Mouse (Mus musculus) olfactory bulb, adult 2 months (tissue): Measurements from ENCODE around the gene Fyn. TPM values are rescaled to one million over a fixed set of nuclear protein-coding genes. Genes with fewer than 3 reads are reported as not detected.

Experiments used
- H3K27ac ChIP-seq: fragments of 200-500 bp; 2 replicates; pipeline ENCODE4 v1.5.1; 2012; ENCODE audit warnings: low read depth, low read length; ENCODE audit not compliant: insufficient read depth
- H3K4me1 ChIP-seq: fragments of 200-500 bp; 2 replicates; pipeline ENCODE4 v1.6.1; 2012; ENCODE audit warnings: low read length; ENCODE audit not compliant: control insufficient read depth, insufficient read depth
- H3K4me3 ChIP-seq: fragments of 200-500 bp; 2 replicates; pipeline ENCODE4 v1.5.1; 2012; ENCODE audit warnings: mild to moderate bottlenecking, low read depth, low read length, moderate library complexity; ENCODE audit not compliant: insufficient read depth
- CTCF ChIP-seq: fragments of 200-500 bp; IDR thresholded peaks from 2 replicates; pipeline ENCODE4 v1.5.1; 2012; ENCODE audit warnings: low read depth, mild to moderate bottlenecking, low read length, moderate library complexity; ENCODE audit not compliant: insufficient read depth
- POLR2A ChIP-seq: fragments of 200-500 bp; IDR thresholded peaks from 2 replicates; pipeline ENCODE4 v1.6.1; 2012; ENCODE audit warnings: mild to moderate bottlenecking, low read depth, low read length, moderate library complexity; ENCODE audit not compliant: insufficient read depth
- WGBS: fragments of 180-500 bp; shearing (Covaris S2); methylation state at CpG from one replicate; pipeline ENCODE4 v1.1.7; 2018; 5-methylcytosine and 5-hydroxymethylcytosine counted together
- polyA plus RNA-seq: library from polyadenylated mRNA; stranded (reverse); fragments of >200 nt; gene quantifications from 2 replicates; pipeline ENCODE4 v1.2.4, GENCODE M21; 2012; ENCODE audit warnings: low replicate concordance; ENCODE audit not compliant: missing spikeins, insufficient read depth, insufficient read length

Gene Fyn
- polyA plus RNA-seq, 1 experiment = 322 TPM

DNA sequence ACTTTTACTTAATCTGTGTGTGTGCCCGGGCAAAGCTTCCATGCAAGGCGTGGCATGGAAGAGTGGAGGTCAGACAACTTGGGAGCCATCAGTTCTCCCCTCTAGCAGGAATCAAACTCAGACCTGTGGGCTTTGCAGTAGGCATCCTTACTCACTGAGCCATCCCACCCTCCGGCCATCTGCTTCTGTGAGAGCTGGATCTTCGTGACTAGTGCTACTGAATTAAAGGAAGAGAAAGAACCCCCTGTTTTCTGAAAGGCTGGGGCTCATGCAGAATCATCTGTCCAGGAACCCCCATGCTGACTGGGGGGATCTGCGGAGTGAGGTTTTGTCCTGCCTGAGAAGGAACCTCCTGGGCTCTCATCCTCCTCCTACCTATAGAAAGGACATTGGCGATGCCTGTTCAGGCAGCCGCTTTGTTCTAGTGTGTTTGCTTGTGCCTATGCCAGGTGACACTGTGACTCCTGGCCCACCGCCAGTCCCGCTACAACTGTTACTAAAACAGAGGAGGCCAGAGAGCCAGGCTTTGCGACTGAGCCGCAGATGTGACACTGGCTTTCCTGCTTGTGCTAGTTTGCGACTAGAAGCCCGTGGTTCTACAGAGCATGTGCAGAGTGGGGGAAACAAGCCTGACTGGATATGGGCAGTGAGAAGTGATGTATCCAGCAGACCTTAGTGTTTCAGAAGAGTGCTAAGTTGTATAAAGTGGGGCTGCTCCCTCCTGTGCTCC lies 133.5 kb downstream of the Fyn start:
- 29% methylated on average over 13 of the region's 13 CpGs for WGBS
- Histone ChIP-seq H3K27ac (peak overlapping the region; percentile 70), H3K4me1 (peaks cover 61% of the 10 kb centered on the region), H3K4me3 (no peak overlapping the region)
- TF ChIP-seq POLR2A (no peak), CTCF (no peak)

DNA sequence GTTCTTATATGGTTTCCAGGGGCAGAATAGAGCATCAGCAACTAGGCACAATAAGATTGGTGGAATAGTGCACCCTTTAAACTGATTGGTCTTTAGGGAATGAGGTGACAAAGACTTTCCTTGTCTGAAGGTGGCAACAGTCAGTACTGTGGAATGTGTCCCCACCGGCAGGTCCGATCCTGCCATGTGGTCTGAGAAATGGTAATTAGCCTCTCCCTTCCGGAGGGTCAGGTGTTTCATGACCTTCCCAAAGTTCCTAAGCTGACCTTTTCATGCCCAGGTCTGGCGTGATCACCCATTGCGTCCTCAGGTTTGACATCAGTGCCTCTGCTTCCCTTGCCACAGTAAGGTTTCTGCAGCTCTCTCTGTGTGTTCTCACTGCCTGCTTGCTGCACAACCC lies 134.7 kb downstream of the Fyn start:
- 70% methylated on average over 5 of the region's 5 CpGs for WGBS
- no peak for TF ChIP-seq POLR2A
- no peak for TF ChIP-seq CTCF
- H3K4me1 ChIP-seq = peaks cover 63% of the 10 kb centered on the region
- no peak overlapping the region for H3K4me3 ChIP-seq
- H3K27ac ChIP-seq = peak overlapping the region; percentile 76

DNA sequence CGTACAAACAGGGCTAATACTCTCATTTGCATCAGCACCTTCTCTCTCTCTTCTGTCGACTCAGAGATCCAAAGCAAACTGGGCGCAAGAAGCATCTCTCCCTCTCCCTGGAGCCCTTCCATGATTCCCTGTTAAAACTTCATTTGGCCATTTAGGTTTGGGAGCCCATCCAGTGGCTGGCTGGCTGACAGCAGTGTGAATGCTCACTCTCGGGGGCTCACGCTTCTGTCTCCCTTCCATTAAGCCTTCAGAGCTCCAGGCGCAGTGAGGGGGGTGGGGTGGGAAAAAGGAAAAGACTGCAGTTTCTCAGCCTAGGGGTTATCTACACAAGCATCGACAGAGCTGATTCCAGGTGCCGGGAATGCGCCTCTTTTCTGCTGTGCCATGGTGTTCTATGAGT lies 136.4 kb downstream of the Fyn start:
- WGBS = 13% methylated on average over 9 of the region's 9 CpGs
- no peak overlapping the region for H3K4me3 ChIP-seq
- TF ChIP-seq POLR2A = no peak
- TF ChIP-seq CTCF = no peak
- peaks cover 56% of the 10 kb centered on the region for H3K4me1 ChIP-seq
- H3K27ac ChIP-seq = peak overlapping the region; percentile 98

DNA sequence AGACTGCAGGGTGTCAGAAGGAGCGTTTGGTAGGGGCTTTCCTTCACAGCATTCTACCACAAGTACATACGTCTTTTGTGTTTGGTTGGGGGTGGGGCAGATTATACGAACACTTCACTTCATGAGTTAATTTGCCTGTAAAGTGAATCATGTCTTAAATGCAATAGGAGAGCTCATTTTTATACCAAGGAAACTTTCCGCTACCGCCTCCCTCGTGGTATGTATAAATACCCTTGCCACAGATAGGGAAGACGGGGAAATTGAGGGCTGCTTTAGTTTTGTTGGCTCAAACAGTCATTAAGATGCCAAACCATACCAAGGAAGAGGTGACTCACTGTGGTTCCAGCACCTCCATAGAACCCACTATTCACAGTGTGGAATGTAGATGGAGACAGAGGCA lies 137.0 kb downstream of the Fyn start:
- Histone ChIP-seq H3K27ac (peak overlapping the region; percentile 98), H3K4me3 (no peak overlapping the region), H3K4me1 (peaks cover 56% of the 10 kb centered on the region)
- TF ChIP-seq POLR2A = no peak
- no peak for TF ChIP-seq CTCF
- WGBS = 16% methylated on average over 7 of the region's 7 CpGs

DNA sequence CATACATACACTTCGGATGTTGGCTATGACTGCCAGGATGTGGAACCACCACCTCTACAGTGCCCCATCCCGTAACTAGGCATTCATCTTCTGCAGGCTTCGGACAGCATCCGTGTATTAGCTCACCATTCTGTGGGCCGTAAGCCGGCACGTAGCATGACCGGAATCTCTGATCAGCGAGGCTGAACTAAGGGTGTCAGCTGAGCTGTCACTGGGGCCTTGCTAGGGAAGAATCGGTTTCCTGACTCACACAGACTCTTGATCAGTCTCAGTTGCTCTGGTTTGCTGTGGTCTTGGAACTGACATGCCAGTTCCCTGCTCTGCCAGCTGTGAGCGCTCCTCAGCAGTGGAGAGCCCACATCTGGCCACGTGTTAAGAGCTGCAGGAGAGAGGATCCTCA lies 137.7 kb downstream of the Fyn start:
- H3K4me3 ChIP-seq = no peak overlapping the region
- WGBS = 26% methylated on average over 12 of the region's 12 CpGs
- peaks cover 57% of the 10 kb centered on the region for H3K4me1 ChIP-seq
- TF ChIP-seq CTCF (no peak), POLR2A (no peak)
- H3K27ac ChIP-seq = peak overlapping the region; percentile 92

DNA sequence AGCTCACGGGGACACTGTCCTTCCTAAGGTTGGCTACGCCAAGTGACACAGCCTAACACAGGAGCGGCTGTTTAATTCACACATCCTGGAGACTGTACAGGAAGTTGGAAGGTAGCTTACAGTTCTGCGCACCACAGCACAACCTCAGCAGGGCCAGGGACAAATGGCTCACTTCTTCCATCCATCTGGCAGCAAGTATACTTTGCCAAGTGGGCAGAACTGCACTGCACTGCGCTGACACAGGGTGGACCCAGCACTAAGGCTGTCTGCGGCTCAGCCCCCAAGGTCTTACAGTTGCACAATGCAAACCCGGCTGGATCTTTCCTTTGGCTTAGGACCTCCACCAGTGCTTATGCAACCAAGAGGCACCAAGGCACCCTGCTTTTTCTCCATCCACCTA lies 138.2 kb downstream of the Fyn start:
- peak overlapping the region; percentile 92 for H3K27ac ChIP-seq
- WGBS = 43% methylated on average over 7 of the region's 7 CpGs
- H3K4me1 ChIP-seq = peaks cover 57% of the 10 kb centered on the region
- TF ChIP-seq CTCF (no peak), POLR2A (no peak)
- no peak overlapping the region for H3K4me3 ChIP-seq

DNA sequence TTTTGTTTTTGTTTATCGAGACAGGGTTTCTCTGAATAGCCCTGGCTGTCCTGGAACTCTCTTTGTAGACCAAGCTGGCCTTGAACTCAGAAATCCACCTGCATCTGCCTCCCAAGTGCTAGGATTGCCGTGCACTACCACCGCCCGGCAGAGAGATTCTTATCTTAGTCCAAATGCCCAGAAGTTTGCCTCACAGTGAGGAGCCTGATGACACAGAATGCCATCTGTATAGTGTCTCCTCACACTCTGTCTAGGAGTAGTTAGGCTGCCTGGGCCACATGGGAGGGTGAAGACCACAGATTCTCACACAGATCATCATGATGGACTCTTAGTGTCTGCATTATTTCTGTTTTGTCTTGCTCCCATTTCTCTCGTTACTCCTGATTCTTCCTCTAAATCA lies 140.1 kb downstream of the Fyn start:
- TF ChIP-seq POLR2A (no peak), CTCF (no peak)
- Histone ChIP-seq H3K4me1 (peaks cover 51% of the 10 kb centered on the region), H3K27ac (no peak overlapping the region), H3K4me3 (no peak overlapping the region)
- 65% methylated on average over 5 of the region's 5 CpGs for WGBS

DNA sequence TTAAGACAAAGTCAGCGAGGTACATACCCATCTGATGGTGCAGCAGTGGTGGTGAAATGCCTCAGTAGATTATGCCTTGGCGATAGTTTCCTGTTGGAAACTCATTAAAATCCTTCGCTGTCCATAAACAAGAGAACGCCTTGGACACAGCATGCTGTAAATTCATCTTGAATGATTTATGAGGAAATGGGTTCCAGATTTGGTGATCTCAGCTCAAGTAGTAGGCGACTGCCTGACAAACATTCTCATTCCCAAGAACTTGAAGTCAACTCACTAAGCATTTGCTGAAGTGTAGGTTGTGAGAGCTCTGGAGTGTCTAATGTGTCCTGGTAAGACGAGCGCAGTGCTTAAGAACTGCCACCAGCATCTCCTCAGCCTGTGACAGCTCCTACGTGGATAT lies 141.3 kb downstream of the Fyn start:
- no peak overlapping the region for H3K4me3 ChIP-seq
- WGBS = 74% methylated on average over 8 of the region's 8 CpGs
- H3K27ac ChIP-seq = no peak overlapping the region
- TF ChIP-seq POLR2A = no peak
- TF ChIP-seq CTCF = no peak
- peaks cover 52% of the 10 kb centered on the region for H3K4me1 ChIP-seq

DNA sequence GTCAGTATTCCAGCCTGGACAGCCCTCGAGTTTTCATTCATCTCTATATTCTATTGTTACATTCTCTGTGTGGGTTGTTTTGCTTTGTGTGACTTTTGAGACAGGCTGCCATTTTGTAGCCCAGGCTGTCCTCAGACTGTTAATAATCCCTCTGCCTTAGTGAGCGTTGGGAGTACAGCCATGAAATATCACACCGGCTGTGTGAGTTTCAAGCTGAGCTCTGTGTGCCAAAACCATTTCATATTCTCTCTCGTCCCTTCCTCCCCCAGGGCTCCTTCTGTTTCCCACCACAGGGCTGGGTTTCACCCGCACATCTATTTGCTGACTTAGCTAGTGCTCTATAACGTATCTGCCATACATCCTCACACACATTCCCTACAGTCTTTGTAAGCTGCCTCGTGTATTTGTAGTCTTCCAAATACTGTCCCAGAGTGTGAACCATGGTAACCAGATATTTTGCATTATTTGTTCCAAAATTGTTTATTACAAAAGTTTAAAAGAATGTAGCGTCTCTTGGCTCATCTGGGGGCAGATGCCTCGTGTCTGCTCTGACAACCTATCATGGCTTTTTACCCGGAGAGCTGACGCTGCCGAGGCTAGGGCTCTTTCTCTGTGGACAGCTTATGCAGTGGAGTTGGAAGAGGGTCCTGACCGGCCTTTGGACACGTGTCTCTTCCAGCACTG lies 144.1 kb downstream of the Fyn start:
- Histone ChIP-seq H3K4me3 (no peak overlapping the region), H3K4me1 (peaks cover 42% of the 10 kb centered on the region), H3K27ac (no peak overlapping the region)
- 68% methylated on average over 14 of the region's 14 CpGs for WGBS
- TF ChIP-seq POLR2A (no peak), CTCF (no peak)
